Mouse (Mus musculus) ZHBTc4 (cell line): Measurements from ENCODE around the gene Anapc1.
A peak's percentile ranks its signal among the peaks of the same experiment; 100 is the strongest.

Experiments
- DNase-seq: peaks from one replicate; pipeline ENCODE4 v3.0.0-alpha.2; 2011; ENCODE audit warnings: low read depth, low spot score

Gene Anapc1

GRCm38 (mm10) chr2:128566304-128567147 lies 120.7 kb downstream of the Anapc1 start:
- peak; percentile 58 for DNase-seq

- peak; percentile 65 for DNase-seq
Measured at GRCm38 (mm10) chr2:128565904-128566303, 121.3 kb downstream of the Anapc1 start.

DNA sequence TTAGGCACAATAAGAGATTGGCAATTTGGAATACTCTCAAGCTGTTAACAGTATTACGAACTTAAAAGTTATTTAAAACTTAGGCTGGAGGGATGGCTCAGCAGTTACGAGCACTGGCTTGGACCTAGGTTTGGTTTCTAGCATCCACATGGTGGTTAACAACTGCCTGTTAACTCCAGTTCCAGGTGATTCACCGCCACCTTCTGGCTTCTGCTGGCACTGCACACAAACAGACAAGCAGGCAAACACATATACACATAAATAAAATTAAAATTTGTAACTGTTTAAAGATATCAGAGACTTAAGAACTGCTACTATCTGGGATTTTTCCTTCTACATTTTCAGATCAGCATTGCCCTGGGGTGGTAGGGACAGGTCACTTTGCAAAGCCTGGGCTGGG lies 123.0 kb downstream of the Anapc1 start:
- DNase-seq: peak; percentile 38
